Mouse (Mus musculus): ENCODE results near the gene Iqcb1.

Gene Iqcb1

GRCm38 (mm10) chr16:36875276-36875851 is 47.2 kb downstream of the Iqcb1 start:
- no peak for DNase-seq (ENCODE audit: low spot score in 2 of 2)

GRCm38 (mm10) chr16:36877316-36877715 is 49.1 kb downstream of the Iqcb1 start:
- peak in 1 of 2 experiments; percentile 14 for DNase-seq (ENCODE audit: low spot score in 2 of 2)

DNA sequence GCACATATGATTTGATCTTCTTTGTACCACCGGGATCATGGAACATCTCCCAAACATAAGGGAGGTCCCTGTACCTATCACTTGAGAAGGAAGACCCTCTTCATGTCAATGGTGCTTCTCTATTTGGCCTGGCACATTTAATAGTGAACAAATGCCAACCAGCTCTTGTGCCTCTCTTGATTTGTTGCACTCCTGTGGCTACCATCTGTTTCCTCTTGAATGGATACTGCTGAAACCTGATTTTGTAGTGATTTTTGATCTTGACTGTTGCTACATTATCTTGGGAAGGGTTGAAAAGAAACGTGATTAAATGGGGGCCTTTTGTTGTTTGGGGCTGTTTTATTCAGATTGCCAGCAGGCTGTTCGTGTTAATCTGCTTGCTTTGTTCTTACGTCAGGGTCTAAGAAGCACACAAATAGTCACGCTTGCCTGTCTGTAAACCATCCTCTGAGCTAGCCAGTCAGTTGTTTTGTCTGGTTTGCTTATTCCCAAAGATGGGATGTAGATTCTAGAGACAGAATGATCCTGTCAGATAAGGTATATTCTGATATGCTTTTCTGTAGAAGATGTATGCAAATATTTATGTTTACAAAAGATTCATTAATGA is 54.7 kb downstream of the Iqcb1 start:
- no peak for DNase-seq (ENCODE audit: low spot score in 2 of 2)

DNA sequence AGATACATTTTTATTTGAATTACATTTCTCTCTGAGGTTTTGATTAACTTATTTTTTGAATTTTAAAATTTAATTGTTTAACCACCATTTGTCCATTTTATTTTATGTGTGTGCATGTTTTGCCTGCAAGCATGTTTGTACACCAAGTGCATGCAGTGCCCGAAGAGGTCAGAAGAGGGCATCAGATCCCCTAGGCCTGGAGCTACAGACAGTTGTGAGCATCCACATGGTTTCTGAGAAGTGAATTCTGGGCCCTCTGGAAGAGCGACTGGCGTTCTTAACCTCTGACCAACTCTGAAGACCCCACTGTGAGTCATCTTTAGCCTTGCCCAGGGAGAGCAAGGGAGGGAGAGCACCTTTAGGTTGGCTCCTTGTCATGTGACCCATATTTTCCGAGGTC is 56.7 kb downstream of the Iqcb1 start:
- DNase-seq (ENCODE audit: low spot score in 2 of 2) = peak; percentile 36 to 41

GRCm38 (mm10) chr16:36885912-36886311 is 57.7 kb downstream of the Iqcb1 start:
- no peak for DNase-seq (ENCODE audit: low spot score in 2 of 2)

- DNase-seq (ENCODE audit: low spot score in 2 of 2) = no peak
Measured at GRCm38 (mm10) chr16:36887546-36887945, 59.4 kb downstream of the Iqcb1 start.

DNA sequence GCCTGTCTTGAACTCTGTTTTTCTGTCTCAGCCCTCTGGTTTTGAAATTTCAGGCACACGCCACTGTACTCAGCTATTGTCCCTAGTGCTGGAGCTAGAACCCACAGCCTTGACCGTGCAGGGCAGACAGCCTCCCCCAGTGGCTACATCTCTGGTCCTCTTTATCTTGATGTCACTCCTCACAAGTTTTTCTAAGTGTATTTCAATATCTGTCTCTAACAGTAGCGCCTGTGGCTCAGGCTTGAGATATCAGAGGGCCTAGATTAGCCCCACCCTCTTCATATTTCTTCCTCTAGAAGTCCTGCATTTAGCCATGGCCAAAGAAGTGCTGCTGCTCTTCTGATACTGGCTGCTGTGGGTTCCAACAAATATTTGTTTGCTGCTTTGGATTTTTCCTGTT is 62.4 kb downstream of the Iqcb1 start:
- DNase-seq (ENCODE audit: low spot score in 2 of 2) = peak; percentile 32 to 65

DNA sequence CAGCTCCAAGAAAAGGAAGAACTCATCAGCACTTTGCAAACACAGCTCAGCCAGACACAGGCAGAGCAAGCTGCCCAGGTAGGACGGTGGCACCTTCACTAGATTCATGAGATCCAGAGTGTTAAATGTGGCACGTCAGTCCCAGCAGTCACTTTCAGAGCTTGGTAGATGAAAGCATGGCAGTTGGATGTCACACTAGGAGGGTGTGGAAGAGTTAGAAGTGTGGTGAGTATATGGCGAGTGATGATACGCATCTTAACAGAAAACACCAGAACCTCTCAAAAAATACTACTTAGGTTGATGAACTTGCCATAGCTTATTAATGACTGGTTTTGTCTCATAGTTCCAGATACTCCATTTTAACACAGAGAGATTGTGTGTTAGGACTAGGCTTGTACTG is 63.2 kb downstream of the Iqcb1 start:
- DNase-seq (ENCODE audit: low spot score in 2 of 2) = no peak

- no peak for DNase-seq (ENCODE audit: low spot score in 2 of 2)
Measured at GRCm38 (mm10) chr16:36893317-36893716, 65.1 kb downstream of the Iqcb1 start.

DNA sequence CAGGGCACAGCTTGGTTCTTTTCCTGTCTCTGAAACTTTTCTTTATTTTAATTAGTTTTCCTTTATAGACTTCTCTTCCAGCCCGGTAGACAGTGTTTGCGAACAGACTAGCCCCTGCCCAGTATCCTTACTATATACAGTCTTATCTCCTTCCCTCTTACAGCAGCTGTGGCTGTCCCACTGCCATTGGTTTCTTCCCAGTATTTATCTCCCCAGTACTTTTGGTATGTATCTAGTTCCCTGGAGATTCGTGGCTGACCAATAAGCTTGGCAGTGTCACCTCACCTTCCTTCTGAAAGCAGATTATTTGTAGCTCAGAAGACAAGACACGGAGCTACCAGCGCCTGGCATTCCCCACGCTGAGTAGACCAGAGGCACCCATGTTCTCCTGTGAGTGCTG is 68.5 kb downstream of the Iqcb1 start:
- DNase-seq (ENCODE audit: low spot score in 2 of 2) = no peak

- DNase-seq (ENCODE audit: low spot score in 2 of 2) = no peak
Measured at GRCm38 (mm10) chr16:36903156-36903555, 75.0 kb downstream of the Iqcb1 start.

DNA sequence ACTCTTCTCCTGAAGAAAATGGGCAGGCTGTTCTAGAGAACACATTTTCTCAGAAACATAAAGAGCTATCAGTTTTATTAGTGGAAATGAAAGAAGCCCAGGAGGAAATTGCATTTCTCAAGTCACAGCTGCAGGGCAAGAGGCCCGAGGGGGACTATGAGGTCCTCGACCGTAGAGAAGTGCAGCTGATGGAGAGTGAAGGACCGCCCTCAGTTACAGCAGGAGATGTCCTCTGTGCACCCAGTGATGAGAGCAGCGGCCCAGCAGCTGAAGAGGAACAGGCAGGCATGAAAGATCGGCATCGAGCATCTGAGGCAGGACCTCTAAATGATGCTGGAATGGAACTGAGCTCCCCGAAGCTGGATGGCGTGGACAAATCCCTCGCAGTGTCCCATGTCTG is 83.7 kb downstream of the Iqcb1 start:
- DNase-seq (ENCODE audit: low spot score in 2 of 2) = peak; percentile 56 to 68

- no peak for DNase-seq (ENCODE audit: low spot score in 2 of 2)
Measured at GRCm38 (mm10) chr16:36912311-36912710, 84.1 kb downstream of the Iqcb1 start.

GRCm38 (mm10) chr16:36914195-36914594 is 86.0 kb downstream of the Iqcb1 start:
- DNase-seq (ENCODE audit: low spot score in 2 of 2) = no peak

- no peak for DNase-seq (ENCODE audit: low spot score in 2 of 2)
Measured at GRCm38 (mm10) chr16:36918505-36918904, 90.3 kb downstream of the Iqcb1 start.

DNA sequence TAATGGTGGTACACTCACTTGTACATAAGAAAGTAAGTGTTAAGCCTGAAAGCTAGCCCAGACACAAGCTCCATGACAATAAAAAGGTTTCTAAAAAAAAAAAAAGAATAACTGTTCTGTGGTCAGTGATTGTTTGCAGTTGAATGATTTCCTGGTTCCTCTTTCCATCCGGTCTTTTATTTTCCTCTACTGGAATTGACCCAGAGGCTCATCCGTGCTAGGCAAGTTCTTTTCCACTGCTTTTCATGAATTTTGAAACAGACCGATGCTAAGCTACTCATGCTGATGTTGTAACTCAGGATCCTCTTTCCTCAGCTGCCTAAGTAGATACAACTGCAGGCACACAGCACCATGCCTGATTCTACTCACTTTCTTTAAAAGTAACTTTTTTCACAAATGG is 92.2 kb downstream of the Iqcb1 start:
- DNase-seq (ENCODE audit: low spot score in 2 of 2) = no peak

GRCm38 (mm10) chr16:36921067-36921613 is 93.0 kb downstream of the Iqcb1 start:
- DNase-seq (ENCODE audit: low spot score in 2 of 2) = no peak

- DNase-seq (ENCODE audit: low spot score in 2 of 2) = no peak
Measured at GRCm38 (mm10) chr16:36921980-36922379, 93.8 kb downstream of the Iqcb1 start.

Data from spleen, postnatal 36 days (tissue).